Mouse (Mus musculus) forebrain, embryonic 14.5 days (tissue): ENCODE results near the gene Zfp978. TPM values are rescaled to one million over a fixed set of nuclear protein-coding genes. Genes with fewer than 3 reads are reported as not detected.
"Not testable (repeated sequence)": the region's sequence is repeated elsewhere in the genome, so short reads cannot be mapped to it uniquely, and the experiment has no call there.

Source experiments
- ATAC-seq: fragments of 200-750 bp; cut with Nextera tagmentation; 2 replicates; pipeline ENCODE4 v1.8.0; 2017; ENCODE audit warnings: mild to moderate bottlenecking, moderate library complexity
- DNase-seq: peaks from one replicate; pipeline ENCODE4 v3.0.0-alpha.2; 2015; ENCODE audit warnings: low spot score
- H3K27ac ChIP-seq: fragments of 300-500 bp; sonication (generic); 2 replicates; pipeline ENCODE4 v1.5.1; 2014; ENCODE audit warnings: low read depth, mild to moderate bottlenecking, control low read depth, low read length, moderate library complexity
- H3K27me3 ChIP-seq: fragments of 300-500 bp; sonication (generic); replicated peaks from 2 replicates; pipeline ENCODE4 v1.6.1; 2014; ENCODE audit warnings: low read length, control low read depth, mixed read lengths; ENCODE audit not compliant: control insufficient read depth, insufficient read depth
- H3K36me3 ChIP-seq: fragments of 300-500 bp; sonication (generic); 2 replicates; pipeline ENCODE4 v1.6.1; 2014; ENCODE audit warnings: low read length, control low read depth; ENCODE audit not compliant: control insufficient read depth, insufficient read depth
- H3K4me1 ChIP-seq: fragments of 300-500 bp; sonication (generic); 2 replicates; pipeline ENCODE4 v1.6.1; 2014; ENCODE audit warnings: antibody characterized with exemption, low read length, control low read depth; ENCODE audit not compliant: control insufficient read depth, insufficient read depth
- H3K4me2 ChIP-seq: fragments of 300-500 bp; sonication (generic); 2 replicates; pipeline ENCODE4 v1.6.1; 2014; ENCODE audit warnings: mild to moderate bottlenecking, control low read depth, low read length
- H3K4me3 ChIP-seq: fragments of 300-500 bp; sonication (generic); 2 replicates; pipeline ENCODE4 v1.5.1; 2014; ENCODE audit warnings: low read depth, low read length, control low read depth
- H3K9ac ChIP-seq: fragments of 300-500 bp; sonication (generic); 2 replicates; pipeline ENCODE4 v1.6.1; 2014; ENCODE audit warnings: mild to moderate bottlenecking, low read length, control low read depth, moderate library complexity
- H3K9me3 ChIP-seq: fragments of 300-500 bp; sonication (generic); replicated peaks from 2 replicates; pipeline ENCODE4 v1.6.1; 2016; ENCODE audit warnings: low read length, control low read depth, mixed read lengths; ENCODE audit not compliant: control insufficient read depth
- WGBS: fragments of 180-500 bp; shearing (Covaris S2); extraction: QIAGEN DNeasy Blood & Tissue Kit; methylation state at CpG from one replicate; pipeline ENCODE4 v1.1.7; 2014; 5-methylcytosine and 5-hydroxymethylcytosine counted together
- polyA plus RNA-seq: library from polyadenylated mRNA; unstranded; fragments of >200 nt; fragmentation: Nextera tagmentation; extraction: Ambion mirVana; gene quantifications from 2 replicates; pipeline ENCODE4 v1.2.1, GENCODE M21; 2014

The Zfp978 gene
- polyA plus RNA-seq, 1 experiment from 2014 or later: not detected

- H3K27ac ChIP-seq, H3K27me3 ChIP-seq, H3K4me2 ChIP-seq, ATAC-seq, H3K9ac ChIP-seq, H3K4me3 ChIP-seq, H3K4me1 ChIP-seq, H3K36me3 ChIP-seq, DNase-seq: not testable (repeated sequence)
- H3K9me3 ChIP-seq: peaks cover 58% of the 10 kb centered on the region
- WGBS: 67% methylated on average over 7 of the region's 7 CpGs
Measured at GRCm38 (mm10) chr4:147418333-147418732, 57.2 kb downstream of the Zfp978 start.

- not testable (repeated sequence) for H3K4me2 ChIP-seq, DNase-seq, H3K4me3 ChIP-seq, H3K27me3 ChIP-seq, ATAC-seq, H3K9ac ChIP-seq, H3K4me1 ChIP-seq, H3K27ac ChIP-seq, H3K36me3 ChIP-seq
- 81% methylated on average over 8 of the region's 8 CpGs for WGBS
- peaks cover 64% of the 10 kb centered on the region for H3K9me3 ChIP-seq
Measured at GRCm38 (mm10) chr4:147419190-147419589, 58.1 kb downstream of the Zfp978 start.

GRCm38 (mm10) chr4:147419756-147420590 lies 58.9 kb downstream of the Zfp978 start:
- not testable (repeated sequence) for H3K4me3 ChIP-seq, ATAC-seq, H3K4me2 ChIP-seq, H3K27ac ChIP-seq, DNase-seq, H3K27me3 ChIP-seq, H3K4me1 ChIP-seq, H3K36me3 ChIP-seq, H3K9ac ChIP-seq
- WGBS: 82% methylated on average over 5 of the region's 5 CpGs
- H3K9me3 ChIP-seq: peaks cover 64% of the 10 kb centered on the region

- no peaks in the 10 kb centered on the region for H3K36me3 ChIP-seq
- no peaks in the 10 kb centered on the region for H3K27me3 ChIP-seq
- DNase-seq (no peak), ATAC-seq (no peak)
- no peak overlapping the region for H3K9ac ChIP-seq
- no peak overlapping the region for H3K27ac ChIP-seq
- no peak overlapping the region for H3K4me3 ChIP-seq
- no peak overlapping the region for H3K4me2 ChIP-seq
- 73% methylated on average over 3 of the region's 3 CpGs for WGBS
- H3K4me1 ChIP-seq: no peaks in the 10 kb centered on the region
- H3K9me3 ChIP-seq: peaks cover 71% of the 10 kb centered on the region
Measured at GRCm38 (mm10) chr4:147420794-147421193, 59.7 kb downstream of the Zfp978 start.

- DNase-seq, H3K27ac ChIP-seq, H3K4me1 ChIP-seq, H3K27me3 ChIP-seq, H3K9ac ChIP-seq, H3K4me2 ChIP-seq, ATAC-seq, H3K4me3 ChIP-seq, H3K36me3 ChIP-seq: not testable (repeated sequence)
- WGBS: 33% methylated on average over 1 of the region's 1 CpGs
- peaks cover 69% of the 10 kb centered on the region for H3K9me3 ChIP-seq
Measured at GRCm38 (mm10) chr4:147421316-147421715, 60.2 kb downstream of the Zfp978 start.

GRCm38 (mm10) chr4:147423140-147423539 lies 62.0 kb downstream of the Zfp978 start:
- no peak overlapping the region for H3K27ac ChIP-seq
- no peak overlapping the region for H3K4me2 ChIP-seq
- DNase-seq: no peak
- no peak overlapping the region for H3K4me3 ChIP-seq
- H3K36me3 ChIP-seq: no peaks in the 10 kb centered on the region
- H3K9me3 ChIP-seq: peaks cover 54% of the 10 kb centered on the region
- no peaks in the 10 kb centered on the region for H3K4me1 ChIP-seq
- no peaks in the 10 kb centered on the region for H3K27me3 ChIP-seq
- WGBS: 47% methylated on average over 3 of the region's 3 CpGs
- no peak overlapping the region for H3K9ac ChIP-seq
- no peak for ATAC-seq

GRCm38 (mm10) chr4:147423641-147424298 lies 62.7 kb downstream of the Zfp978 start:
- no peak for ATAC-seq
- H3K27ac ChIP-seq: no peak overlapping the region
- no peak for DNase-seq

GRCm38 (mm10) chr4:147424404-147424803 lies 63.3 kb downstream of the Zfp978 start:
- not testable (repeated sequence) for H3K27ac ChIP-seq, H3K4me1 ChIP-seq, H3K4me2 ChIP-seq, H3K27me3 ChIP-seq, H3K4me3 ChIP-seq, H3K9ac ChIP-seq, H3K36me3 ChIP-seq, ATAC-seq, DNase-seq
- H3K9me3 ChIP-seq: peaks cover 53% of the 10 kb centered on the region
- WGBS: 54% methylated on average over 3 of the region's 3 CpGs

More at GRCm38 (mm10) chr4:147423641-147424298, 62.7 kb downstream of the Zfp978 start:
- no peak overlapping the region for H3K9ac ChIP-seq
- WGBS: 61% methylated on average over 4 of the region's 4 CpGs
- peaks cover 53% of the 10 kb centered on the region for H3K9me3 ChIP-seq
- no peaks in the 10 kb centered on the region for H3K4me1 ChIP-seq
- H3K4me2 ChIP-seq: no peak overlapping the region
- H3K4me3 ChIP-seq: no peak overlapping the region
- H3K36me3 ChIP-seq: no peaks in the 10 kb centered on the region
- no peaks in the 10 kb centered on the region for H3K27me3 ChIP-seq
